In genomic region chr11:50546456-50547144, GRCm38 (mm10) we compare ENCODE assay signal across 10 mouse cellular contexts. TPM values are rescaled to one million over a fixed set of nuclear protein-coding genes. Genes with fewer than 3 reads are reported as not detected.
A peak's percentile ranks its signal among the peaks of the same experiment; 100 is the strongest.
DNase-seq lines count a peak whose midpoint lies in the region; ATAC-seq and TF ChIP-seq lines count a peak whose summit lies in the region.
"Had no signal": no experiment of that assay in that cellular context is flagged by ENCODE, and none has a peak within 500 bp of the region (broad histone marks: within the 10 kb centered on the region; RNA-seq: fewer than 3 reads in every experiment).

No protein-coding gene starts in this region.

- no peak overlapping the region for H3K27ac ChIP-seq in stomach, postnatal 0 days (replicated peaks)
- H3K27ac ChIP-seq: embryonic facial prominence, embryonic 13.5 days; hindbrain, embryonic 15.5 days; liver, embryonic 14.5 days had no signal

- H3K9me3 ChIP-seq in stomach, postnatal 0 days (ENCODE audit: control insufficient read depth, low read length): no peaks in the 10 kb centered on the region
- H3K9me3 ChIP-seq: embryonic facial prominence, embryonic 13.5 days; hindbrain, embryonic 15.5 days had no signal

- no peaks in the 10 kb centered on the region for H3K36me3 ChIP-seq in stomach, postnatal 0 days (ENCODE audit: control insufficient read depth, insufficient read depth, low read length)
- H3K36me3 ChIP-seq: embryonic facial prominence, embryonic 13.5 days; hindbrain, embryonic 15.5 days had no signal

- H3K9ac ChIP-seq in stomach, postnatal 0 days (ENCODE audit: low read length): no peak overlapping the region
- H3K9ac ChIP-seq: embryonic facial prominence, embryonic 13.5 days; hindbrain, embryonic 15.5 days; liver, embryonic 14.5 days had no signal

- H3K4me2 ChIP-seq in stomach, postnatal 0 days (replicated peaks; ENCODE audit: low read depth): no peak overlapping the region
- H3K4me2 ChIP-seq: embryonic facial prominence, embryonic 13.5 days; hindbrain, embryonic 15.5 days had no signal

- peak; percentile 14 for DNase-seq in urinary bladder, postnatal 14 days (ENCODE audit: low spot score)
- DNase-seq in urinary bladder, postnatal 25 days (ENCODE audit: low spot score): no peak
- peak; percentile 43 to 57 for DNase-seq in cerebellum, postnatal 25 days
- DNase-seq in layer of hippocampus, postnatal 14 days (ENCODE audit: low spot score in 2 of 2): peak; percentile 36 to 71
- DNase-seq in stomach, postnatal 0 days (ENCODE audit: low spot score): no peak
- DNase-seq in kidney, adult 9 months: no peak
- no peak for DNase-seq in spleen, postnatal 10 days (ENCODE audit: low spot score in 2 of 2)

- TF ChIP-seq CTCF in stomach, postnatal 0 days (IDR thresholded peaks at IDR 0.05; ENCODE audit: low read depth): no peak

- H3K27me3 ChIP-seq in stomach, postnatal 0 days (ENCODE audit: control insufficient read depth, insufficient read depth, low read length): no peaks in the 10 kb centered on the region
- H3K27me3 ChIP-seq: hindbrain, embryonic 15.5 days had no signal

- no peak for ATAC-seq in stomach, postnatal 0 days (ENCODE audit: low FRiP score, low TSS enrichment)

- no peak for TF ChIP-seq EP300 in stomach, postnatal 0 days (optimal IDR thresholded peaks at IDR 0.05)

- WGBS in stomach, postnatal 0 days: 68% methylated on average over 11 of the region's 11 CpGs

- H3K4me3 ChIP-seq in stomach, postnatal 0 days (ENCODE audit: low read depth, low read length): no peak overlapping the region
- H3K4me3 ChIP-seq: embryonic facial prominence, embryonic 13.5 days; hindbrain, embryonic 15.5 days had no signal

- H3K4me1 ChIP-seq in stomach, postnatal 0 days (replicated peaks; ENCODE audit: control insufficient read depth, insufficient read depth): no peaks in the 10 kb centered on the region
- H3K4me1 ChIP-seq: embryonic facial prominence, embryonic 13.5 days; hindbrain, embryonic 15.5 days had no signal

RNA-seq across cellular contexts. Expression of gene Adamts2, which starts 55.3 kb away (rescaled TPM):
- total RNA-seq in layer of hippocampus, postnatal 14 days (2021): 1 to 10 TPM; 6.3 to 8.3 TPM
- 10.3 and 12.2 TPM in 2 replicates for polyA plus RNA-seq in stomach, postnatal 0 days (2015; fragmentation: Nextera tagmentation; extraction: Ambion mirVana)

Comparison
In these comparisons a context has a peak if more than half of its experiments do, and no peak if none do; other contexts are left out.
1. DNase-seq: peak in urinary bladder, postnatal 14 days (single experiment), cerebellum, postnatal 25 days (2 of 2) and layer of hippocampus, postnatal 14 days (2 of 2); none in urinary bladder, postnatal 25 days (single experiment), stomach, postnatal 0 days (single experiment), kidney, adult 9 months (single experiment) and spleen, postnatal 10 days (0 of 2).